Mouse (Mus musculus) heart, postnatal 0 days (tissue): ENCODE measurements around the gene Gabrb1. TPM values are rescaled to one million over a fixed set of nuclear protein-coding genes. Genes with fewer than 3 reads are reported as not detected.

ENCODE experiments used
- ATAC-seq: fragments of 200-750 bp; cut with Nextera tagmentation; 2 replicates; pipeline ENCODE4 v1.8.0; 2017; ENCODE audit warnings: low read depth, moderate number of reproducible peaks, moderate library complexity; ENCODE audit not compliant: insufficient read depth
- DNase-seq: peaks from one replicate; pipeline ENCODE4 v3.0.0-alpha.2; 2016; ENCODE audit warnings: low spot score
- H3K27ac ChIP-seq: fragments of 300-500 bp; sonication (generic); 2 replicates; pipeline ENCODE4 v1.5.1; 2014; ENCODE audit warnings: low read depth, mild to moderate bottlenecking
- H3K27me3 ChIP-seq: fragments of 300-500 bp; sonication (generic); 2 replicates; pipeline ENCODE4 v1.6.1; 2014; ENCODE audit warnings: low read length, mixed read lengths; ENCODE audit not compliant: control insufficient read depth, insufficient read depth
- H3K36me3 ChIP-seq: fragments of 300-500 bp; sonication (generic); replicated peaks from 2 replicates; pipeline ENCODE4 v1.6.1; 2014; ENCODE audit warnings: low read length, mixed read lengths; ENCODE audit not compliant: control insufficient read depth, insufficient read depth
- H3K4me1 ChIP-seq: fragments of 300-500 bp; sonication (generic); 2 replicates; pipeline ENCODE4 v1.6.1; 2014; ENCODE audit warnings: antibody characterized with exemption; ENCODE audit not compliant: control insufficient read depth, insufficient read depth
- H3K4me2 ChIP-seq: fragments of 300-500 bp; sonication (generic); 2 replicates; pipeline ENCODE4 v1.6.1; 2014; ENCODE audit warnings: low read depth, mild to moderate bottlenecking, low read length, moderate library complexity
- H3K4me3 ChIP-seq: fragments of 300-500 bp; sonication (generic); 2 replicates; pipeline ENCODE4 v1.5.1; 2014; ENCODE audit warnings: low read depth, low read length
- H3K9ac ChIP-seq: fragments of 300-500 bp; sonication (generic); replicated peaks from 2 replicates; pipeline ENCODE4 v1.6.1; 2014; ENCODE audit warnings: low read depth, low read length, mixed read lengths
- H3K9me3 ChIP-seq: fragments of 300-500 bp; sonication (generic); replicated peaks from 2 replicates; pipeline ENCODE4 v1.6.1; 2016; ENCODE audit warnings: low read length; ENCODE audit not compliant: control insufficient read depth
- CTCF ChIP-seq: IDR thresholded peaks from 2 replicates; pipeline ENCODE4 v1.5.1; 2016; ENCODE audit warnings: antibody characterized with exemption, control low read depth, low read depth
- EP300 ChIP-seq: IDR thresholded peaks from 2 replicates; pipeline ENCODE4 v1.6.1; 2016; ENCODE audit warnings: antibody characterized with exemption, low read depth
- WGBS: fragments of 180-500 bp; shearing (Covaris S2); extraction: QIAGEN DNeasy Blood & Tissue Kit; methylation state at CpG from one replicate; pipeline ENCODE4 v1.1.7; 2014; 5-methylcytosine and 5-hydroxymethylcytosine counted together
- polyA plus RNA-seq: library from polyadenylated mRNA; unstranded; fragments of >200 nt; fragmentation: Nextera tagmentation; extraction: Ambion mirVana; gene quantifications from 2 replicates; pipeline ENCODE4 v1.2.1, GENCODE M21; 2015
- total RNA-seq: library from RNA; depleted of rRNA; stranded (reverse); fragments of >200 nt; gene quantifications from 2 replicates; pipeline ENCODE4 v1.2.3, GENCODE M21; 2014; ENCODE audit warnings: low replicate concordance

The Gabrb1 gene
- total and polyA plus RNA-seq, 2 experiments from 2014 or later: 0.15 TPM; not detected in 1

DNA sequence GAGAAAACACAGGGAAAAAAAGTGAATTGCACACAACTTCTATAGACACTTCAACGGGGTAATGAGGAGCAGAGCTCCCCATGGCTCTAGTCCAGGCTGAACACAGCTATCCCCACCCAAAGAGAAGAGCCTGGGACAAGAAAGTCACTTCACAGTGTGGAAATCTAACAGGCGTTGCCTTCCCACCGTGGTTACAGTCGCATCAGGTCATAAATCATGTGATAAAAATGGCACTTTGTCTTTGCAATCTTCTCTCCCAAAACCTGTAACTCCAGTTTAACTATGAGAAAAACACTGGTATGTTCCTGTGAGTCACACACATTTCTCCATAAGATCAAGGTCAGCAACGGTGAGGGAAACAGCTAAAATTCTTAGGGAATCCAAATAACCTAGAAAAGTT lies 498.7 kb downstream of the Gabrb1 start:
- no peak for ATAC-seq
- no peak overlapping the region for H3K4me3 ChIP-seq
- no peak for TF ChIP-seq EP300
- TF ChIP-seq CTCF: no peak
- H3K27ac ChIP-seq: no peak overlapping the region
- WGBS: 86% methylated on average over 5 of the region's 5 CpGs
- 0 out of 2 replicates have a peak, but pooled peaks cover 3% of the 10 kb centered on the region for H3K4me1 ChIP-seq
- no peak overlapping the region for H3K9ac ChIP-seq
- H3K9me3 ChIP-seq: no peaks in the 10 kb centered on the region
- H3K36me3 ChIP-seq: peaks cover 50% of the 10 kb centered on the region
- no peaks in the 10 kb centered on the region for H3K27me3 ChIP-seq
- no peak for DNase-seq
- no peak overlapping the region for H3K4me2 ChIP-seq

DNA sequence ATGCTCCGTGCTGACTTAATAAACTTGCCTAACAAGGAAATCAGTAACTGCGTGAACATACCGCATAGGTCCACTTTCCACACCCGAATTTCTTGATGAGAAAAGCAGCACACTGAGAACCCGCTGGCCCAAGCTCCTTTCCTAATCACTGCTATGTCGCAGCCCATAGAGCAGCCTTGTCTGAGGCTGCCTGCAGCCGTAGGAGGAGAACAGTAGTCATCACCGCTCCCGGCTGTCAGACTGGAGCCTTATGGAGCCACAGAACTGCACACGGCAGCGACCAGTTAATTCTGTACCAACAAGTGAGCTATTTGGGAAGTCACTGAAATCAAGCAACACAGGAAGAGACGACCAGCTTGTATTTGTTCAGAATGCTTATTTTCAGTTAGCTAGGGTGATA lies 500.8 kb downstream of the Gabrb1 start:
- peaks cover 67% of the 10 kb centered on the region for H3K36me3 ChIP-seq
- no peak for DNase-seq
- no peak overlapping the region for H3K4me2 ChIP-seq
- no peaks in the 10 kb centered on the region for H3K9me3 ChIP-seq
- H3K4me1 ChIP-seq: 0 out of 2 replicates have a peak, but pooled peaks cover 3% of the 10 kb centered on the region
- ATAC-seq: no peak
- TF ChIP-seq EP300: no peak
- no peak for TF ChIP-seq CTCF
- no peak overlapping the region for H3K27ac ChIP-seq
- 74% methylated on average over 12 of the region's 12 CpGs for WGBS
- H3K27me3 ChIP-seq: no peaks in the 10 kb centered on the region
- no peak overlapping the region for H3K9ac ChIP-seq
- no peak overlapping the region for H3K4me3 ChIP-seq

DNA sequence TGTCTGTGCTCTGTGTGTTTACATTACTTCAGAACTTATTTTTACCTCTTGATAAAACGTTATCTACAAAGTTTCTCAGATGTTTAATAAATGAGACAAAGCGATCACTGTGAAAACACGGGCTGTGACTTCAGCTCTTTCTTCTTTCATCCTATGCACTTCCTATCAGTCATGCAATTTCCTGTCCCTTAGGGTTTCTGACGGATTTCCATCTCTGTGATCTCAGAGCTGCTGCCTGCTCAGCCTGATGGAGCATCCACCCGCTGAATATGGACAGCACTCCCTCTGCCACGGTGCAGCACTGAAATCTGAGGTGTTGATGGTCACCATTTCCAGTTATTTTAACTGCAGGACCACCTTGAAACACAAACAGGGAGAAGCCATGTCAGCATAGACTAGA lies 501.6 kb downstream of the Gabrb1 start:
- no peak for ATAC-seq
- Histone ChIP-seq H3K27ac (no peak overlapping the region), H3K36me3 (peaks cover 73% of the 10 kb centered on the region), H3K9ac (no peak overlapping the region), H3K4me1 (0 out of 2 replicates have a peak, but pooled peaks cover 7% of the 10 kb centered on the region), H3K4me3 (no peak overlapping the region), H3K4me2 (no peak overlapping the region), H3K27me3 (no peaks in the 10 kb centered on the region), H3K9me3 (no peaks in the 10 kb centered on the region)
- WGBS: 57% methylated on average over 6 of the region's 6 CpGs
- no peak for DNase-seq
- TF ChIP-seq CTCF: no peak
- no peak for TF ChIP-seq EP300

DNA sequence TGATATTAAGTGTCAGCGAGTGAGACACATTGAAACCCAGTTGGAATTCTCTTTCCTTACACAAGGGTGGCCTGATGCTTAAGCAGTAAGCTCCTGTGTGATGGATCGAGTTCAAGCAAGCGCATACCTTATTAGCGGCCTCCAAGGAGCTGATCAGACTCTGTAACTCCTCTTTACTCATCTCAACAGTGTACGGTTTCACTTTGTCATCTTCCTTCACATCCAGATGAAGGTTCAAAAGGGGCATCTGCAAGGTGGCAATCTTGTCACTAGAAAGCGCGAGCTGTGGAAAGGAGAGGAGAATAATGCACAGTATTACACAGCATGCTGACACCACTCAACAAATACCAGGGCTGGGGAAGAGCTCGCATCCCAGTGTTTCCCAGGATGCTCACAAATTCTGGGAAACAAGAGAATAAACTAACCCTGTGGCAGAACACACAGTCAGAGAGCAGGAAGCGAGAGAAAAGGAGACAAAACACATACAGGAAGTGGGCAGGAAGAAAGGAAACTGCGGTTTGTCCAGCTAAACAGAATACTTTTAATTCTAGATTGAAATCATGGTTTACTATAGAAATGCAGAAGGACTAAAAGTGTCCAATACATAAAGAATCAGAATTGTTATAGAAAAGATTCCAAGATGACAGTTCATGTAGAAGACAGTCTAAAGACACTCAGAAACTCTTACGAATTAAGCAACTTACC lies 503.0 kb downstream of the Gabrb1 start:
- Histone ChIP-seq H3K4me2 (no peak overlapping the region), H3K27ac (no peak overlapping the region), H3K27me3 (no peaks in the 10 kb centered on the region), H3K9ac (no peak overlapping the region), H3K36me3 (peaks cover 71% of the 10 kb centered on the region), H3K4me1 (0 out of 2 replicates have a peak, but pooled peaks cover 7% of the 10 kb centered on the region), H3K4me3 (no peak overlapping the region), H3K9me3 (no peaks in the 10 kb centered on the region)
- WGBS: 78% methylated on average over 11 of the region's 11 CpGs
- ATAC-seq: no peak
- no peak for TF ChIP-seq EP300
- no peak for DNase-seq

DNA sequence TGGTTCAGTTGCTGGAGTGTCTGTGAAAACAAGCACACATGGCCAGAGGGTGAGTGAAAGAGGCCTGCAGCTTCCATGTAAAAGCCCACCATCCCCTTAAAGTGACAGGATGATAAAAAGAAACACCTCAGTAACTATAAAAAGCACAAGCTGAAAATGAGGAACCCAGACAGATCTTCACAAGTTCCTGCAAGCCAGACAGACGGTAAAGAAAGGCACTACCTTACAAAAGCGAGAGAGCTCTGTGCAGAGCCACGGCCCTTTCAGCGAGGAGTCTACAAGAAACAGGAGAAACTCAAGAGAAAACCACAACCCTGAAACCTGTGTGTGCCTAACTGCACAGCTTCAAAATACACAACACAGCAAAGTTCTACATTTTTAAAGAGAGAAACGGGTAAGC lies 504.9 kb downstream of the Gabrb1 start:
- TF ChIP-seq EP300 (no peak), CTCF (no peak)
- no peak overlapping the region for H3K4me3 ChIP-seq
- no peaks in the 10 kb centered on the region for H3K9me3 ChIP-seq
- H3K9ac ChIP-seq: no peak overlapping the region
- no peak overlapping the region for H3K4me2 ChIP-seq
- peaks cover 21% of the 10 kb centered on the region; the same call in 1 of the 2 replicates for H3K4me1 ChIP-seq
- peaks cover 54% of the 10 kb centered on the region for H3K36me3 ChIP-seq
- H3K27ac ChIP-seq: no peak overlapping the region
- DNase-seq: no peak
- WGBS: 70% methylated on average over 5 of the region's 5 CpGs
- no peaks in the 10 kb centered on the region for H3K27me3 ChIP-seq
- ATAC-seq: no peak

DNA sequence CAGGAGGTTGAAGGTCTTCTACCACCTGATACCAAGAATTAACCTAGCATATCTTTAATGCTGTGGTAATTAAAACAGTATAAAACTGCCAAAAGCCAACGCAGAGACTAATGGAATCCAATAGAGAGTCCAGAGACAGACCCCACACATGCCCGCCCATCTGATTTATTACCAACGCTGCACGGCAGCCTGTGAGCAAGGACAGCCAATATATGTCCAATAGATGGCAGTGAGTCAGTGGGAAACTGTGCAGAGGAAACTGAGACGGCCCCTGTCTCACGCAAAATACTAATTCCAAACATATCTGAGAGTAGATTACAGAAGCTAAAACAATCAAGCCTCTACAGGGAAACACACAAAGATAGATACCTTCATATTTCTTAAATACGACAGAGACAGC lies 506.5 kb downstream of the Gabrb1 start:
- WGBS: 50% methylated on average over 7 of the region's 7 CpGs
- Histone ChIP-seq H3K27me3 (no peaks in the 10 kb centered on the region), H3K9me3 (no peaks in the 10 kb centered on the region), H3K27ac (no peak overlapping the region), H3K4me2 (no peak overlapping the region), H3K4me1 (peaks cover 21% of the 10 kb centered on the region; the same call in 1 of the 2 replicates), H3K36me3 (peaks cover 43% of the 10 kb centered on the region), H3K9ac (no peak overlapping the region), H3K4me3 (no peak overlapping the region)
- DNase-seq (no peak), ATAC-seq (no peak)
- TF ChIP-seq EP300 (no peak), CTCF (no peak)
